Mouse (Mus musculus): ENCODE data around the gene Slc28a1.

DNA sequence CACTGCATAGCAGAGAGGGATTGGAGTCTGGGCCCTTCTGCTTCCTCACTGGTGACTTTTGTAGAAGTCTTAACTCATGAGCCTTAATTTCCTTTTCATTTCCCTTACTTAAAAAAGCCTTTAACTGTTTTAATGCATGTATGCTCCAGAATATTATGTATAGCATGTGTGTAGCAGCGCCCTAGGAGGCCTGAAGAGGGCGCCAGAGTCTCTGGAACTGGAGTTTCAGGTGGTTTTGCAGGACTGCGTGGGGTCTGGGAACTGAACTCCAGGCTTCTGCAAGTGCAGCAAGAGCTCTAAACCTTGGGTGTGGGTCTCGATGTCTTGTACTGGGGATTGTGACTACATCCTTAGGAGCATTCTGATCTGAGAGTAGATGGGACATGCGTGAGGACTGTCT lies 41.3 kb upstream of the Slc28a1 start:
- TF ChIP-seq POLR2A (IDR thresholded peaks at IDR 0.05; ENCODE audit: borderline replicate concordance, control insufficient read depth, low read depth, low read length) = no peak
- TF ChIP-seq CTCF (IDR thresholded peaks at IDR 0.05; ENCODE audit: control insufficient read depth, insufficient read depth, low read length) = peak; percentile 37; the same call in 1 of the 2 replicates
